Mouse (Mus musculus) right cerebral cortex, postnatal 36 days (tissue): ENCODE measurements at regions not wholly inside any gene's neighbourhood (a gene's known extent, or its start where the extent isn't known, plus 50 kb on each side); places are given as distances from the start of the nearest gene placed in this dataset.

Source experiments
- DNase-seq, 2 experiments: peaks; one replicate each; pipeline ENCODE4 v3.0.0; 2022; ENCODE audit warnings: low spot score in 2 of 2, mixed read lengths in 1 of 2

DNA sequence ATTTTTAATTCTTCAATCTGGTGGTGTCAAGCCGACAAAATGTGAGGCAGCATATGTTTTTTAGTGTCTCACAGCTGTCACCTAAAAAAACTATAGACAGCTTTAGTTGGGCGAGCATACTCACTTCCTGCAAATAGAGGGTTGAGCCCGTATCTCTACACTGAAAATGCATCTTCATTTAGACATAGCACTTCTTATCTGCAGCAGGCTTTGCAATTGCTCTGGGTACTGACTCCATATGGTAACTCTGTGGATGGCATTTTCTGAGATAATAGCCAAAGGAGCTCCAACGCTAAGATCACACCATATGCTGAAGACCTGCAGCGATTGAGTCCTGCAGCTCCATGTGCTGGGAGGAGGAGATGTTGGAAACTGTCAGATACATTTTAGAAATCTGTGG lies 49.8 kb upstream of the Grm8 start:
- peak; percentile 15 to 36 for DNase-seq
